Mouse (Mus musculus) midbrain, embryonic 14.5 days (tissue): Measurements from ENCODE around the gene Taok3. TPM values are rescaled to one million over a fixed set of nuclear protein-coding genes. Genes with fewer than 3 reads are reported as not detected.

Experiments
- ATAC-seq: fragments of 200-750 bp; cut with Nextera tagmentation; 2 replicates; pipeline ENCODE4 v1.8.0; 2017; ENCODE audit warnings: moderate number of reproducible peaks, moderate library complexity; ENCODE audit not compliant: low FRiP score, low TSS enrichment
- DNase-seq: peaks from one replicate; pipeline ENCODE4 v3.0.0-alpha.2; 2015
- H3K27ac ChIP-seq: fragments of 300-500 bp; sonication (generic); replicated peaks from 2 replicates; pipeline ENCODE4 v1.5.1; 2014; ENCODE audit warnings: mild to moderate bottlenecking, low read depth, low read length, moderate library complexity
- H3K27me3 ChIP-seq: fragments of 300-500 bp; sonication (generic); 2 replicates; pipeline ENCODE4 v1.6.1; 2014; ENCODE audit warnings: low read length, control low read depth, mixed read lengths; ENCODE audit not compliant: control insufficient read depth, insufficient read depth
- H3K36me3 ChIP-seq: fragments of 300-500 bp; sonication (generic); 2 replicates; pipeline ENCODE4 v1.6.1; 2014; ENCODE audit warnings: low read length, control low read depth; ENCODE audit not compliant: control insufficient read depth, insufficient read depth
- H3K4me1 ChIP-seq: fragments of 300-500 bp; sonication (generic); 2 replicates; pipeline ENCODE4 v1.6.1; 2014; ENCODE audit warnings: mild to moderate bottlenecking, antibody characterized with exemption, low read length, control low read depth; ENCODE audit not compliant: control insufficient read depth, insufficient read depth
- H3K4me2 ChIP-seq: fragments of 300-500 bp; sonication (generic); 2 replicates; pipeline ENCODE4 v1.6.1; 2014; ENCODE audit warnings: mild to moderate bottlenecking, low read length, moderate library complexity
- H3K4me3 ChIP-seq: fragments of 300-500 bp; sonication (generic); replicated peaks from 2 replicates; pipeline ENCODE4 v1.5.1; 2014; ENCODE audit warnings: low read depth, low read length
- H3K9ac ChIP-seq: fragments of 300-500 bp; sonication (generic); replicated peaks from 2 replicates; pipeline ENCODE4 v1.6.1; 2014; ENCODE audit warnings: mild to moderate bottlenecking, low read length, moderate library complexity
- H3K9me3 ChIP-seq: fragments of 300-500 bp; sonication (generic); 2 replicates; pipeline ENCODE4 v1.6.1; 2016; ENCODE audit warnings: low read length, control low read depth, mixed read lengths; ENCODE audit not compliant: control insufficient read depth
- WGBS: fragments of 180-500 bp; shearing (Covaris S2); extraction: QIAGEN DNeasy Blood & Tissue Kit; methylation state at CpG from one replicate; pipeline ENCODE4 v1.1.7; 2014; 5-methylcytosine and 5-hydroxymethylcytosine counted together
- polyA plus RNA-seq: library from polyadenylated mRNA; unstranded; fragments of >200 nt; fragmentation: Nextera tagmentation; extraction: Ambion mirVana; gene quantifications from 2 replicates; pipeline ENCODE4 v1.2.1, GENCODE M21; 2014

Gene Taok3
- polyA plus RNA-seq, 1 experiment from 2014 or later, result 52.6 TPM

GRCm38 (mm10) chr5:117158335-117159018, 38.5 kb downstream of the Taok3 start:
- no peaks in the 10 kb centered on the region for H3K4me1 ChIP-seq
- H3K36me3 ChIP-seq, result no peaks in the 10 kb centered on the region
- no peaks in the 10 kb centered on the region for H3K9me3 ChIP-seq
- no peak overlapping the region for H3K4me2 ChIP-seq
- no peaks in the 10 kb centered on the region for H3K27me3 ChIP-seq
- no peak overlapping the region for H3K4me3 ChIP-seq
- H3K9ac ChIP-seq, result no peak overlapping the region
- 85% methylated on average over 7 of the region's 7 CpGs for WGBS
- ATAC-seq (no peak), DNase-seq (no peak)
- no peak overlapping the region for H3K27ac ChIP-seq

DNA sequence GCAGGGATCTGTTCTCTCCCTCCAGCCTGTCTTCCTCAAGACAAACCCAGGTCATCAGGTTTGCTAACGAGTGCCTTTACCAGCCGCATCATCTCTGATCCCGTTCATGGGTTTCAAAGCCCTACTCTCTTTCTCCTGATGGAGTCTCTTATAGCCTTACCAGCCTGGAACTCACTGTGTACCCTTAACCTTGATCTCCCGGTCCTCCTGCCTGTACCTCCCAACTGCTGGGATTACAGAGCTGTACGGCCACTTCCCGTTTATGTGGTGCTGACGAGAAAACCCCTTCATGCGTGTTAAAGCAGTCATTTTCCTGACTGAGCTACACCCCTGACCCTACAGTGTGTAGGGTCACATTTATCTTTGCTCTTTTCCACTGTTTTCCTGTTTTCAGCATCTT, 39.4 kb downstream of the Taok3 start:
- no peaks in the 10 kb centered on the region for H3K27me3 ChIP-seq

GRCm38 (mm10) chr5:117159805-117160291, 39.9 kb downstream of the Taok3 start:
- WGBS, result 61% methylated on average over 6 of the region's 6 CpGs

More for the DNA sequence above, 39.4 kb downstream of the Taok3 start:
- 74% methylated on average over 8 of the region's 8 CpGs for WGBS
- H3K9me3 ChIP-seq, result no peaks in the 10 kb centered on the region
- H3K9ac ChIP-seq, result no peak overlapping the region
- DNase-seq (no peak), ATAC-seq (no peak)
- no peak overlapping the region for H3K4me2 ChIP-seq
- H3K36me3 ChIP-seq, result no peaks in the 10 kb centered on the region
- H3K4me3 ChIP-seq, result no peak overlapping the region
- no peak overlapping the region for H3K27ac ChIP-seq
- H3K4me1 ChIP-seq, result no peaks in the 10 kb centered on the region

GRCm38 (mm10) chr5:117160499-117160898, 40.6 kb downstream of the Taok3 start:
- no peaks in the 10 kb centered on the region for H3K9me3 ChIP-seq
- H3K9ac ChIP-seq, result no peak overlapping the region
- no peak for DNase-seq
- ATAC-seq, result no peak
- H3K27me3 ChIP-seq, result no peaks in the 10 kb centered on the region
- no peak overlapping the region for H3K4me2 ChIP-seq
- WGBS, result 79% methylated on average over 10 of the region's 10 CpGs
- H3K4me1 ChIP-seq, result no peaks in the 10 kb centered on the region
- no peak overlapping the region for H3K4me3 ChIP-seq
- no peak overlapping the region for H3K27ac ChIP-seq
- no peaks in the 10 kb centered on the region for H3K36me3 ChIP-seq

More at GRCm38 (mm10) chr5:117159805-117160291, 39.9 kb downstream of the Taok3 start:
- Histone ChIP-seq H3K36me3 (no peaks in the 10 kb centered on the region), H3K27ac (no peak overlapping the region), H3K9me3 (no peaks in the 10 kb centered on the region), H3K27me3 (no peaks in the 10 kb centered on the region), H3K4me3 (no peak overlapping the region), H3K4me1 (no peaks in the 10 kb centered on the region), H3K4me2 (no peak overlapping the region), H3K9ac (no peak overlapping the region)
- DNase-seq (no peak), ATAC-seq (no peak)

DNA sequence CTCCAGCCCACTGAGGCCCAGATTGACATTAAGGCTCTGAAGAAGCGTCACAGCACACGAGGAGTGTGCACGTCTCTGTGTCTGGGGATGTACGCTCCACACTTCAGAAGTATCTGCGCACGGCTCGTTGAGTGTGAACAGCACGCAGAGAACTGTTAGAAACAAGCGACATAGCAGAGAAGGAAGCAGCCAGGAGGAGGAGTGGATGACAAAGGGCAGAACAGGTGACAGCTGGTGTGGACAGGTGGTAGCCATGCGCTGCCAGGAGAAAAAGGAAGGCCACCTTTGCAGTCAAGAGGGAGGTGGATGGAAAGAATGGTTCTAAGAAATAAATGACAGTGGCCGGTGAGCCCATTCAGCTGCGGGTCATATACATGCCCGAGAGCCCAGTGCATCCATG, 43.9 kb downstream of the Taok3 start:
- ATAC-seq (no peak), DNase-seq (no peak)
- Histone ChIP-seq H3K4me1 (no peaks in the 10 kb centered on the region), H3K9ac (no peak overlapping the region), H3K36me3 (no peaks in the 10 kb centered on the region), H3K4me3 (no peak overlapping the region), H3K9me3 (no peaks in the 10 kb centered on the region), H3K27ac (no peak overlapping the region), H3K27me3 (no peaks in the 10 kb centered on the region), H3K4me2 (no peak overlapping the region)
- WGBS, result 95% methylated on average over 13 of the region's 13 CpGs

- Histone ChIP-seq H3K27me3 (no peaks in the 10 kb centered on the region), H3K4me2 (no peak overlapping the region), H3K9me3 (no peaks in the 10 kb centered on the region), H3K4me3 (no peak overlapping the region), H3K36me3 (no peaks in the 10 kb centered on the region), H3K27ac (no peak overlapping the region), H3K4me1 (no peaks in the 10 kb centered on the region), H3K9ac (no peak overlapping the region)
- 88% methylated on average over 5 of the region's 5 CpGs for WGBS
- DNase-seq (no peak), ATAC-seq (no peak)
These were observed 44.6 kb downstream of the Taok3 start for GRCm38 (mm10) chr5:117164516-117164915.

GRCm38 (mm10) chr5:117164923-117165322, 45.0 kb downstream of the Taok3 start:
- ATAC-seq, result no peak
- Histone ChIP-seq H3K4me2 (no peak overlapping the region), H3K27ac (no peak overlapping the region), H3K9me3 (no peaks in the 10 kb centered on the region), H3K9ac (no peak overlapping the region), H3K4me3 (no peak overlapping the region), H3K27me3 (no peaks in the 10 kb centered on the region), H3K36me3 (no peaks in the 10 kb centered on the region), H3K4me1 (no peaks in the 10 kb centered on the region)
- WGBS, result 60% methylated on average over 2 of the region's 2 CpGs
- DNase-seq, result no peak

DNA sequence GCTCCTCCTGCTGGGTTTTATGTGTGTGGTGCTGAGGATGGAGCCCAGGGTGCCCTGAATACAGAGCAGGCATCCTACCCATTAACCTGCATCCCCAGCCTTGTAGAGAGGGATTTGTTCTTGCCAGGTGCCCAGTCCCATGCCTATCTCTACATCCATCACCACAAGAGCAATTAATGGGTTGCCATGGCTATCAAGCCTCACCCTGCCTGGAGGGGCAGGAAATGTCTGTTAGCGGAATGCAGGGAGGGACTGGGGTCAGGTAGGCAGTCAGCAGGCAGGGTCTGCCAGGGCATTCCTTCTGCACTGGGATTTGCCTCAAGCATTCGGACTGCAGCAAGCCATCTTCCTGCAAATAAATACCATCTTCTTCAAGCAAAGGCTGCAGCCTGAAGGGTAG, 46.0 kb downstream of the Taok3 start:
- ATAC-seq, result no peak
- no peak for DNase-seq
- WGBS, result 78% methylated on average over 2 of the region's 2 CpGs

DNA sequence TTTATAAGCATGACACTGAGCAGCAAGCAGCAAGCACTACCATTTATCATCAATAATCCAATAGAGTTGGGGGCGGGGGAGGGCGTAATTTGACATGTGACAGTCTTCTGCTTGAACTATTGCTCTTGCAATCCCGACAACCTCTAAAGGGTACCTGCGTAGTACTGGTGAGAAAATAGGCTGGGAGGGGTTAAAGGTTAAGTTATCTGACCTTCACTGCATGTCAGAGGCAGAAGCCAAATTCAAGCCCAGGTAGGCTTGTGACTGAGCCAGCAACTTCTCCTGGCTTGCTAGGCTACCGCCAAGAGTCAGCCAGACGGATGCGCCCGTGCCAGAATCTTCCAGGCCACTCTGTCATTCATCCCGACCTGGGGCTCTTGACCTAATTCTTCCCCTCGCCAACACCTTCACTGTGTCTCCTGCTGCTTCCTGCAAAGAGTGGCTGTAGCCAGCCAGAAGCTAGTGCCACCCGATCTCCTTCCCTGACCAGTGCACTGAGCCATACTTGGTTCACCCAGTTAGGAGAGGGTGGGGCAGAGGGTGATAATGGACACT, 47.0 kb downstream of the Taok3 start:
- WGBS, result 89% methylated on average over 11 of the region's 11 CpGs

More for the DNA sequence above, 46.0 kb downstream of the Taok3 start:
- no peak overlapping the region for H3K4me3 ChIP-seq
- no peaks in the 10 kb centered on the region for H3K27me3 ChIP-seq
- H3K4me2 ChIP-seq, result no peak overlapping the region
- no peaks in the 10 kb centered on the region for H3K36me3 ChIP-seq
- no peak overlapping the region for H3K27ac ChIP-seq
- H3K9me3 ChIP-seq, result no peaks in the 10 kb centered on the region
- H3K4me1 ChIP-seq, result no peaks in the 10 kb centered on the region
- no peak overlapping the region for H3K9ac ChIP-seq

More for the DNA sequence above, 47.0 kb downstream of the Taok3 start:
- Histone ChIP-seq H3K4me2 (no peak overlapping the region), H3K4me1 (no peaks in the 10 kb centered on the region), H3K9me3 (no peaks in the 10 kb centered on the region), H3K27ac (no peak overlapping the region), H3K27me3 (no peaks in the 10 kb centered on the region), H3K9ac (no peak overlapping the region), H3K36me3 (no peaks in the 10 kb centered on the region), H3K4me3 (no peak overlapping the region)
- ATAC-seq, result no peak
- no peak for DNase-seq
